Mouse (Mus musculus) cerebellum, adult 8-10 months (tissue): ENCODE data around the gene Ak4.
"Not testable (repeated sequence)": the region's sequence is repeated elsewhere in the genome, so short reads cannot be mapped to it uniquely, and the experiment has no call there.

Experiments used
- DNase-seq: peaks from one replicate; pipeline ENCODE4 v3.0.0; 2022

Gene Ak4

DNA sequence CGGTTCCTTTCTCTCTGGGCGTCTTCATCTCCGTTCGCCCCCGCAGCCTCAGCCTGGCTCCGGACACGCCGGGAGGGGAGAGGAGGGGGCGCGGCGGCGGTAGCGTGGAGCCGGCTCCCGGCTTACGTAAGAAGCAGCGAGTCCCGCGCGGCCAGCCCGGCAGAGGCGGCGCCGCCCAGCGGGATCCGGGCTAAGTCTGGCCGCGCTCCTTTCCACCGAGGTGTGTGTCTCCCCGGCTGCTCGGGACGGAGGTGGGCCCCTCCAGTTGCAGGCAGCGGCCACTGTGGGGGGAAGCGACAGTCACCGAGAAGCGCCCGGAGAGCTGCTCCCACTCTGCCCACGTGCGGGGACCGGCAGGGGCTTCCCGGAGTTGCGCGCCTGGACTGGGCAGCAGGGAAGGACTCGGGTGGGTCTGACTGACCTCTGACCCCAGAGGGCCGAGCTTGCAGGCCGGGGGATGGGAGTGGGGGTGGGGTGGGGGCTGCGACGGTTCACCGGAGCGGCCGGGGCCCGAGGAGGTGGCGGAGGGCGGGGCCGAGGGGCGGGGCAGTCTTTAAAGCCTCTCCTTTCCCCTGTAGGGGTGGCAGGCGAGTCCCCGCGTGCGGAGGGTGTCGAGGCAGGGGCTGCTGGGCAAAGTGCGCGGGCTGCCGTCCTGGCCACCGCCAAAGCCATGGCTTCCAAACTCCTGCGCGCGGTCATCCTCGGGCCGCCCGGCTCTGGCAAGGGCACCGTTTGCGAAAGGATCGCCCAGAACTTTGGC is at the start of gene Ak4:
Ak4 (plus strand) TSS at position 127 of the 760 bp plus-strand sequence.
- DNase-seq: peak; percentile 77

DNA sequence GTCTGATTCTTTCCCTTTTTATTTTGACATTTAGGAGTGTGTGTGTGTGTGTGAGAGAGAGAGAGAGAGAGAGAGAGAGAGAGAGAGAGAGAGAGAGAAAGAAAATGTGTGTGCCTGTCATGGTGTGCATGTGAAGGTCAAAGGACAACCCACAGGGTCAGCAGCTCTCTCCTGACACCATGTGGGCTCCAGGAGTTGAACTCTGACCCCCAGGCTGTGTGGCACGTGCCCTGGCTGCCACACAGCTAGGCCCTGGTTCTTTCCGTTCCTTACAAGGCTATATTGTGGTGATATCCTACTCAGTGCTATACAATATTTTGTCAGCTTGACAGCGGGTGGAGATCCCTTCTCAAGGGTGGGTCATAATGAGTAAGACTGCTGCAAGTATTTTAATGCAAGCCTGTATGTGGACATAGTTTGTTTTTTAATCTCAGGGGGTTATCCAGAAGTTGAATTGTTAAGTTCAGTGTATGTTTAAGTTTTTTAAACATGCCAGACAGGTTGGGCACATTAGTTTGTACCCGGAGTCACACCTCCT is 49.3 kb upstream of the Ak4 start:
- no peak for DNase-seq

GRCm38 (mm10) chr4:101372283-101372682 is 46.8 kb upstream of the Ak4 start:
- no peak for DNase-seq

- no peak for DNase-seq
Measured at GRCm38 (mm10) chr4:101372751-101373150, 46.3 kb upstream of the Ak4 start.

DNA sequence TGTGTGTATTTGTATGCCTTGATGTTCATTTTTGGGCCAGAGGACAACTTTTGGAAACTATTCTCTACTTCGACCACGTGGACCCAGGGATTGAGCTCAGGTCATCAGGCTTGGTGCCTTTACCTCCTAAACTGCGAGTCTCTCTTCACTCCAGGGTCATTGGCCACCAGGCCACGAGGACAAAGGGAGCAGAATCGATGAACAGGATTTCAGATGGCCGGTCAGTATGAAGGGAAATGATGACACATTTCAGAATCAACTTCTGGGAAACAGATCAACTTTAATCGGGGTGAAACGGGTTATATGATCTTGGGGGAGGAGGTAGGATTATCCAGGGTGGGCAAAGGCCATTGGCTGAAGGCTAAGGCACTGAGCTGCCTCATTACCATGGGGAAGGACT is 45.0 kb upstream of the Ak4 start:
- DNase-seq: no peak

DNA sequence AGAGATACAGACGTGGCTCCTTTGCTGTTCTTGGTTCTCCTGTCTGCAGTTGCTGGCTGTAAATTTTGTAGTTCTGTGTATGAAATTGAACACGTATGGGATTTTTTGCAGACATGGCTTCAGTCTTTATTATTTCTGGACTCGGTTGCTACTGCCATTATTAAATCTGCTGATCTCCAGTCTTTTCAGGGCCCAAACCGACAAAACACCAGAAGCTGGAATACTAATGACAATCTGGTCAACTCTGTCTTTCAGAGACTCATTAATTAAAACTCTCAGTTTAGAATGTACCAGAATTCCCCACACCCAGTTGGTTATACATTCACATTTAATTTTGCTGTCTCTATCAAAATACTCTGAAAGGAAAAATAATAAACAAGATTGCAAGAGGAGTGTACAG is 42.2 kb upstream of the Ak4 start:
- no peak for DNase-seq

DNA sequence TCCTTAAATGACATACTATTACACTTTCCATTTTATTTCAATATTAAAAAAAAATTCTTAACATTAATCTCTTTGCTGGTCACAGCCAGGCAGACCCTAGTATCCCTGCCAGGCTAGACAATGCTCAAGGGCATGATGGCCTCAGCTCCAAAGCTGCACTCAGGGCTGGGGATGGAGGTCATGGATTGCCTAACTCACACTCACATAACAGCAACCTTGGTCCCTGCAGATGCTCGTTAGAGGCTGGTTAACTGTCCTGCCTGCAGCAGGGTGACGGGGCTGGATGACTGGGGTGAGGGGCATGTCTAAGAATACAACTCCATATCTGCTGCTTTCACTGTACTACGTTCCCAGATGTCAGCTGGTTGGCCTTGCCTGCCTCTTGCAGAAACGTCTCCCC is 40.8 kb upstream of the Ak4 start:
- no peak for DNase-seq

DNA sequence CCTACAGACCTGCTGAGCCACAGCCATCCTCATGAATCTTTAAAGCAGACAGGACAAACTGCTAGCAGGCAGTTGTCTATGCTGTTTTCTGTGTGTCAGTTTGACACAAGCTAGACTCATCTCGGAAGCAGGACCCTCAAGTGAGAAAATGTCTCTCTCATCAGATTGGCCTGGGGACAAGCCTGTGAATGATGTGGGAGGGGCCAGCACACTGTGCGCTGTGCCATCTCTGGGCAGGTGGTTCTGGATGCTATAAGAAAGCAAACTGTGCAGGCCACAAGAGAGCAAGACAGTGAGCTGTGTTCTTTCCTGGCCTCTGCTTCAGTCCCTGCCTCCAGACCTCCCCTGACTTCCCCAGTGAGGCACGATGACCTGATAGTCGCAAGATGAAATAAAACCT is 40.3 kb upstream of the Ak4 start:
- DNase-seq: no peak

DNA sequence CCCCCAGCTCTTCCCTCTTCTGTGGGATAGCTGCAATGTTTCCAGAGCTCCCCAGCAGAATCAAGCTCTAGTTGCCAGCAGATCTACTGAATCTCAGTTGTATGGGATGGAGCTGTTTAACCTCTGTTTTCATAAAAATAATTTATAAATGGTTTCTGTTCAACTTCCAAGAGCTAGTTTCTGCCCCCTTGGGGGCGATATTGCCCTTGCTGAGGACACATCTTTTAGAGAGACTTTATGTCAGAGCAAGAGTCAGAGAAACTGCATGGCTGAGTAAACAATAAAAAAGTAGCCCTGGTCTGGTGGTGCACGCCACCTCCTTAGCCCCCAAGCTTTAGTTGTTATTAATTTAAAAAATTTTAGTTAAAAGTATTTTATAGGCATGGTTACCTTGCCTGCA is 34.1 kb upstream of the Ak4 start:
- DNase-seq: peak; percentile 66

- no peak for DNase-seq
Measured at GRCm38 (mm10) chr4:101388246-101388645, 30.8 kb upstream of the Ak4 start.

- not testable (repeated sequence) for DNase-seq
Measured at GRCm38 (mm10) chr4:101388656-101389055, 30.4 kb upstream of the Ak4 start.

DNA sequence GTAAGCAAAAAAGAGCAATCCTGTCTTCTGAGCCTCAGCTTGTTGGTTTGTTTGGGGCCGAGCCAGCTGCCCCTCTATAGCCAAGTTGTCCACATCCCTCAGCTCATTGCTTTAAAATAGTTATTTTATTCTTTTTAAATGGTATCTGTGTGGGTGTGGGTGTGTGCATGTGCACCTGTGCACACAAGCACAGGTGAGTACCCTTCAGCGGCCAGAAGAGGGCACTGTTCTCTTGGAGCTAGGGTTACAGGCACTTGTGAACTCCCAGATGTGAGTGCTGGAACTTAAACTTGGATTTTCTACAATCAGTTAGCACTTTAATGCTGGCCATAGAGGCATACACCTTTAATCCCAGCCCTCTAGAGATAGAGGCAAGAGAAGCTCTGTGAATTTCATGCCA is 26.8 kb upstream of the Ak4 start:
- DNase-seq: peak; percentile 29

DNA sequence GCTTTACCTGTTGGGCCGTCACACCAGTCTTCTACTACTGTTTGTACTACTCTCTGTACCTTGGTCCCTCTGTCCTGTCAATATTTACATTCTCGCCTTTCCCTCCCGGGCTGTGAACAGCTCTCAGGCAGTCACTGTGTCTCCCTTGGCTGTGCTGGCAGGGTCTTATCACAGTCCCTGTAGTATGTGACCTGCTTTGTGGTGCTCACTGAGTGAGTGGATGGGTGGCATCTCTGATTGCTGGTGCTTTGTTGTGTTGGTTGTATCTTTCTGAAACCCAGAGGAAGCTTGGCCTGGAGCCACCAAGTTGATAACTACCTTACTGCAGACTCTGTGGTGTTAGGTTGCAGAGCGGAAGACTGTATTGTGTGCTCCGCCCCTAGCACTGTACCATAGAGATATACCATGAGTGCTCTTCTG is 25.8 kb upstream of the Ak4 start:
- DNase-seq: no peak

DNA sequence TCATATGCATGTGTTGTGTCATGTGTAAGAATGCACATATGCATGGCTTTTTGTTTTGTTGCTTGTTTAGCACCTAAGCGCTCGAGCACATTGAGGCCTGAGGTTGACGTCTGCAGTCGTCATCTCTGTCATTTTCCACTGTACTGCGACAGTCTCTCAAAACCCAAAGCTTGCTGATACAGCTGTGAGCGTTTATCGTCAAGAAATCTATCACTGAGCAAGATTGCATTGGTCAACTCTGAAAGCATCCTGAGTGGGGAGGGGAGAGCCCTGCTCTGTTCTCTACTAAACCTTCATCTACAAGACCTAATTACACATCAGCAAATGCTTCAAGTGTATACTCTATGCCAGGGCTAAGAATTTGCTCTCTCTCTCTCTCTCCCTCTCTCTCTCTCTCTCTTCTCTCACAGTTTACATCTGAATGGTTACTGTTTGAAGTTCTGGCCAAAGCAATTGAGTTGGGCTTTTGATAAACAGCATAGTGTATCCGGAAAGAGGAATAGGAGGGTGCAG is 24.0 kb upstream of the Ak4 start:
- no peak for DNase-seq

GRCm38 (mm10) chr4:101400025-101400594 is 19.0 kb upstream of the Ak4 start:
- DNase-seq: no peak

GRCm38 (mm10) chr4:101401945-101402344 is 17.1 kb upstream of the Ak4 start:
- DNase-seq: no peak

DNA sequence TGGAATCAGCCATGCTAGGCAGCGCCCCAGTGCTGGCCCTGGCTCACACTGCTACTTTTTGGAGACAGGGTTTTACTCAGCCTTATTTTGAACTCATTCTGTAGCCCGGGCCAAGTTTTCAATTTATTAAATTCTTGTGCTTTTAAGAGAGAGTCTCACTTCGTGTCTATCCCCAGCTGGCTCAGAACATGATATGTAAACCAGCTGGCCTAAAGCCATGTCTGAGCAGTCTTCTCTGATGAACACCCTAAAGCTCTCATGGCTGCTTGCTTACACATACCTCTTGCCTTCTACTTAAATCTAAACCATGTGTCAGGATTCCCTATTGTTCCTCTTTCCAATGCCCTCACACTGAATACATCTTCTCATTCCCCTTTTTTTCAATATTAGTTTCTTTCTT is 14.2 kb upstream of the Ak4 start:
- DNase-seq: no peak

GRCm38 (mm10) chr4:101406411-101407196 is 12.5 kb upstream of the Ak4 start:
- DNase-seq: no peak

DNA sequence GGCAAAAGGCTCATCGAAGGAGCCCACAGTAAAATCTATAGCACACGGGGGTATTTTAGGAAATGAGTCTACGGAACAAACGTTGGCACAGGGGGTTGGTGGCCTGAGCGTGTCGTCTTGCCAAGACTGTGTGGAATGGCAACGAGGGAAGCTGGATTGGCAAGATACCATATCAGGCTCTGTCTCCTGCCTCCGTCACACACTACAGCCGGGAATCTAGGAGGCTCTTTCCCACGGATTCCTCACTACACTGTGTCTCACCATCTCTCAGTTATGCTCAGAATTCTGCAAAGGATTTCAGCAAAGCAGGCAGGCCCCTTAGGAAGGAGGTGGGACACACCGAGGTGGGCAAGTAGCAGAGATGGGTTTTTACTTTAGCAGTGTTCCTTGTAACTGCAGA is 2.1 kb upstream of the Ak4 start:
- DNase-seq: peak; percentile 19

DNA sequence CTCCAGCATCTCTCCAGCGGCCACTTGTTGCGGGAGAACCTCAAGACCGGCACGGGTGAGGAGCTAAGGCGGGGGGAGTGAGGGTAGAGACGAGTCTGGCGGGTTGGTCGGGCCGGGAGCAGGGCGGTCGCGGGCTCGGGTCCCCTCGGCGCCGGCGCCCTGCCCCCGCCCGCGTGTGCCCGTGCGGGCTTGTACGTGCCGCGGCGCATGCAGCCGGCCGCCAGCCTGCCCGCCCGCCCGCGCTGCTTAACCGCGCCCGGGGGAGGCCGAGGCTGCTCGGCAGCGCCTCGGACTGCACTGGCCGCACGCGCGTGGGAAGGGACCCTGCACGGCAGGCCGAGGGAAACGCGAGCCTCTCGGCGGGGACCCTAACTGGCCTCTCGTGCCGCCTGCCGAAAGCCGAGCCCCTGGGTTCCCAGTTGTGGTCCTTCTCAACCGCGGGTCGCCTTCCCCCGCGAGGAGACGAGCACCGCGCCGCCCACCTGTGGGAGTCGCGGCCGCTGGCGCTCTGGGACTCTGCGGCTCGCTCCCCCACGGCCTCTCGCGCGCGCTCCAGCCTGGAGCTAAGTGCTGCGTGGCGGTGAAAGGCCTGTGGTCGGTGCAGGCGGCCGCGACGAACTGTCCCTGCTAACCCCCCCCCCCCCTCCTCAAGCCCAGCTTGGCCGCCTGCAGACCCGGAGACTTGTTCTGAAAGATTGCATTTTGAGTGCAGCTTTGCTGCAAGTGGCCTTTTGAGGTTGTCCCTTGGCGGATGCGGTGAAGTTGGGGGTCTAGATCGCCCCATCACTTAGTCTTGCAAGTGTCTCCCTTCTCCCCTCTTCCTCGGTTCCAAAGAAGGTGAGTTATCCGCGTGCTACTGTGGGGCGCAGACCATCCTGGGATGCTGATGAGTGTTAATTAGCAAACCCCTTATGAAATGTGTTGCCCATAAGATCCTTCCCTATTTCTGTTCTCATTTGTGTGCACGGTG is 1.1 kb downstream of the Ak4 start:
- peak; percentile 50 for DNase-seq

DNA sequence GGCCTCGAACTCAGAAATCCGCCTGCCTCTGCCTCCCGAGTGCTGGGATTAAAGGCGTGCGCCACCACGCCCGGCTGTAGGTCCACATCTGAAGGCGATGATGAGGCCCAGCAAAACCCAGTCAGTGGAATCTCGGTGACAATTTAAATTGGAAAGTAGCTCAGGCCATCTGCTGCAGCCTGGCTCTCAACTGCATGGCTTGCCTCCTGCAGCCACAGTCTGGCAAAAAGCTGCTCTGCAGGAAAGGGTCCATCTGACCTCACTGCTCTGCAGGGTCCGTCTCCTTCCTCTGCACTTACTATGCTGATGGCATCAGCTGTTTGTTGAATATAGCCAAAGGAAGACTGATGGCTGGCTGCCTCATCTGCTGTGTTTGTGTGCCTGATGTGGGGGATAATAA is 3.9 kb downstream of the Ak4 start:
- peak; percentile 76 for DNase-seq

- DNase-seq: no peak
Measured at GRCm38 (mm10) chr4:101423571-101423970, 4.5 kb downstream of the Ak4 start.
